Mouse (Mus musculus) MEL (cell line): ENCODE data around the gene Heg1. TPM values are rescaled to one million over a fixed set of nuclear protein-coding genes. Genes with fewer than 3 reads are reported as not detected.
A peak's percentile ranks its signal among the peaks of the same experiment; 100 is the strongest.

Experiments
- DNase-seq: peaks from one replicate; pipeline ENCODE4 v3.0.0; 2011; ENCODE audit warnings: low read depth, low spot score
- H3K27ac ChIP-seq: 2 replicates; pipeline ENCODE4 v1.5.1; 2012; ENCODE audit warnings: low read depth, mild to moderate bottlenecking, control low read depth, low read length, moderate library complexity; ENCODE audit not compliant: control insufficient read depth
- H3K27me3 ChIP-seq, 2 experiments: fragments of 150-350 bp in 1 of 2; sonication (generic) in 1 of 2; 2 replicates each; pipeline ENCODE4 v1.6.1; 2012; ENCODE audit warnings: low read length in 2 of 2, mild to moderate bottlenecking in 2 of 2, improper control_type of control experiment in 1 of 2, moderate library complexity in 1 of 2; ENCODE audit not compliant: insufficient read depth in 2 of 2, control insufficient read depth in 1 of 2
- H3K36me3 ChIP-seq, 2 experiments: 2 replicates each; pipeline ENCODE4 v1.6.1; 2012 to 2014; ENCODE audit warnings: low read length in 2 of 2, improper control_type of control experiment in 1 of 2, inconsistent platforms in 1 of 2, mild to moderate bottlenecking in 1 of 2; ENCODE audit not compliant: insufficient read depth in 2 of 2, control insufficient read depth in 1 of 2
- H3K4me1 ChIP-seq, 2 experiments: fragments of 150-350 bp in 1 of 2; sonication (generic) in 1 of 2; 2 replicates each; pipeline ENCODE4 v1.6.1; 2012; ENCODE audit warnings: low read length in 2 of 2, improper control_type of control experiment in 1 of 2, mild to moderate bottlenecking in 1 of 2; ENCODE audit not compliant: insufficient read depth in 2 of 2, control insufficient read depth in 1 of 2
- H3K4me3 ChIP-seq, 2 experiments: fragments of 150-350 bp in 1 of 2; sonication (generic) in 1 of 2; 2 replicates each; pipeline ENCODE4 v1.5.1; 2012; ENCODE audit warnings: low read depth in 2 of 2, low read length in 2 of 2, mild to moderate bottlenecking in 2 of 2, moderate library complexity in 2 of 2, control low read depth in 1 of 2, improper control_type of control experiment in 1 of 2; ENCODE audit not compliant: control insufficient read depth in 1 of 2, insufficient read depth in 1 of 2
- H3K79me2 ChIP-seq: 2 replicates; pipeline ENCODE4 v1.6.1; 2012; ENCODE audit warnings: mild to moderate bottlenecking, low read length, moderate library complexity; ENCODE audit not compliant: control insufficient read depth, poor library complexity, insufficient read depth
- H3K9ac ChIP-seq: 2 replicates; pipeline ENCODE4 v1.6.1; 2012; ENCODE audit warnings: low read depth, mild to moderate bottlenecking, control low read depth, low read length, moderate library complexity; ENCODE audit not compliant: control insufficient read depth, poor library complexity, severe bottlenecking
- H3K9me3 ChIP-seq: fragments of 150-350 bp; sonication (generic); replicated peaks from 2 replicates; pipeline ENCODE4 v1.6.1; 2012; ENCODE audit warnings: mild to moderate bottlenecking, low read length, improper control_type of control experiment, moderate library complexity; ENCODE audit not compliant: insufficient read depth
- CTCF ChIP-seq, 3 experiments: IDR thresholded peaks in 2 of 3; conservative IDR thresholded peaks in 1 of 3; 2 replicates each; pipeline ENCODE4 v1.5.1; 2011 to 2012; ENCODE audit warnings: low read length in 3 of 3, low read depth in 2 of 3, mild to moderate bottlenecking in 2 of 3, improper control_type of control experiment in 1 of 3, inconsistent platforms in 1 of 3, mixed read lengths in 1 of 3, moderate library complexity in 1 of 3; ENCODE audit not compliant: control insufficient read depth in 1 of 3, insufficient read depth in 1 of 3, poor library complexity in 1 of 3, severe bottlenecking in 1 of 3
- E2F4 ChIP-seq: IDR thresholded peaks from 2 replicates; pipeline ENCODE4 v1.6.1; 2011; ENCODE audit warnings: low read depth, low read length, improper control_type of control experiment, borderline replicate concordance
- EP300 ChIP-seq, 2 experiments: IDR thresholded peaks; 2 replicates each; pipeline ENCODE4 v1.6.1; 2011; ENCODE audit warnings: improper control_type of control experiment in 2 of 2, low read length in 2 of 2, low read depth in 1 of 2, mild to moderate bottlenecking in 1 of 2
- GATA1 ChIP-seq: IDR thresholded peaks from 2 replicates; pipeline ENCODE4 v1.6.1; 2011; ENCODE audit warnings: low read depth, low read length, improper control_type of control experiment
- MAFK ChIP-seq: IDR thresholded peaks from 2 replicates; pipeline ENCODE4 v1.6.1; 2011; ENCODE audit warnings: low read depth, mild to moderate bottlenecking, low read length, improper control_type of control experiment, borderline replicate concordance
- MAZ ChIP-seq: IDR thresholded peaks from 2 replicates; pipeline ENCODE4 v1.6.1; 2012; ENCODE audit warnings: low read depth, mild to moderate bottlenecking, inconsistent platforms, low read length, improper control_type of control experiment
- MXI1 ChIP-seq: IDR thresholded peaks from 2 replicates; pipeline ENCODE4 v1.6.1; 2011; ENCODE audit warnings: mild to moderate bottlenecking, low read depth, low read length, improper control_type of control experiment
- MYC ChIP-seq: IDR thresholded peaks from 2 replicates; pipeline ENCODE4 v1.6.1; 2011; ENCODE audit warnings: low read depth, mild to moderate bottlenecking, low read length, improper control_type of control experiment, moderate library complexity
- RAD21 ChIP-seq: IDR thresholded peaks from 2 replicates; pipeline ENCODE4 v1.6.1; 2011; ENCODE audit warnings: mild to moderate bottlenecking, low read depth, low read length, improper control_type of control experiment
- RCOR1 ChIP-seq: IDR thresholded peaks from 2 replicates; pipeline ENCODE4 v1.6.1; 2012; ENCODE audit warnings: low read depth, mild to moderate bottlenecking, inconsistent platforms, low read length, improper control_type of control experiment
- SMC3 ChIP-seq: IDR thresholded peaks from 2 replicates; pipeline ENCODE4 v1.6.1; 2011; ENCODE audit warnings: low read depth, low read length, improper control_type of control experiment
- TCF12 ChIP-seq: IDR thresholded peaks from 2 replicates; pipeline ENCODE4 v1.6.1; 2014; ENCODE audit warnings: low read depth, mild to moderate bottlenecking, inconsistent platforms, low read length, improper control_type of control experiment, moderate library complexity
- ZC3H11A ChIP-seq: IDR thresholded peaks from 2 replicates; pipeline ENCODE4 v1.6.1; 2012; ENCODE audit warnings: low read depth, mild to moderate bottlenecking, inconsistent platforms, low read length, improper control_type of control experiment
- ZNF384 ChIP-seq: IDR thresholded peaks from 2 replicates; pipeline ENCODE4 v1.6.1; 2012; ENCODE audit warnings: low read depth, mild to moderate bottlenecking, inconsistent platforms, low read length, improper control_type of control experiment
- polyA plus RNA-seq, 2 experiments: library from polyadenylated mRNA; stranded (reverse) in 1 of 2; unstranded in 1 of 2; fragments of >175 nt in 1 of 2; fragments of >200 nt in 1 of 2; gene quantifications; 2 replicates each; pipeline versions ENCODE4 v1.2.1 to v1.2.4; 2012; ENCODE audit warnings: low replicate concordance in 2 of 2, low read depth in 1 of 2; ENCODE audit not compliant: insufficient read length in 2 of 2, insufficient read depth in 1 of 2, missing spikeins in 1 of 2
- total RNA-seq: library from RNA; depleted of rRNA; stranded (reverse); fragments of 300-350 nt; gene quantifications from 2 replicates; pipeline ENCODE4 v1.2.3, GENCODE M21; 2012

Heg1 gene
- total and polyA plus RNA-seq, 3 experiments, result 4.1 to 72.0 (median 6.9) TPM

- no peak for TF ChIP-seq GATA1
- TF ChIP-seq E2F4, result no peak
- TF ChIP-seq EP300 (IDR thresholded peaks at IDR 0.05; ENCODE audit: low read depth in 1 of 2, low read length in 2 of 2), result no peak
- TF ChIP-seq RCOR1, result no peak
- no peak for TF ChIP-seq ZC3H11A
- TF ChIP-seq MAFK, result no peak
- TF ChIP-seq ZNF384, result no peak
- no peak for TF ChIP-seq TCF12
- Histone ChIP-seq H3K4me3 (no peak overlapping the region), H3K4me1 (no peaks in the 10 kb centered on the region), H3K9me3 (no peaks in the 10 kb centered on the region), H3K79me2 (no peaks in the 10 kb centered on the region), H3K9ac (no peak overlapping the region), H3K36me3 (no peaks in the 10 kb centered on the region), H3K27me3 (no peaks in the 10 kb centered on the region), H3K27ac (no peak overlapping the region)
- no peak for DNase-seq
Observed at GRCm38 (mm10) chr16:33741795-33742194, 57.6 kb downstream of the Heg1 start.

- Histone ChIP-seq H3K27me3 (no peaks in the 10 kb centered on the region), H3K79me2 (no peaks in the 10 kb centered on the region), H3K9me3 (no peaks in the 10 kb centered on the region), H3K27ac (no peak overlapping the region), H3K4me3 (no peak overlapping the region), H3K4me1 (no peaks in the 10 kb centered on the region; a peak in 1 of 4 replicates), H3K9ac (no peak overlapping the region), H3K36me3 (peaks cover 0 to 2% of the 10 kb centered on the region in 2 experiments; a peak in 2 of 4 replicates)
- DNase-seq, result no peak
- TF ChIP-seq MXI1 (no peak), SMC3 (no peak), E2F4 (no peak), MYC (no peak)
Observed at GRCm38 (mm10) chr16:33742233-33742632, 58.1 kb downstream of the Heg1 start.

- Histone ChIP-seq H3K27ac (no peak overlapping the region), H3K4me1 (peaks cover 0 to 9% of the 10 kb centered on the region in 2 experiments; a peak in 2 of 4 replicates), H3K9ac (no peak overlapping the region), H3K36me3 (peaks cover 0 to 14% of the 10 kb centered on the region in 2 experiments; a peak in 2 of 4 replicates), H3K79me2 (no peaks in the 10 kb centered on the region), H3K9me3 (no peaks in the 10 kb centered on the region), H3K4me3 (no peak overlapping the region), H3K27me3 (no peaks in the 10 kb centered on the region)
- peak; percentile 68 for DNase-seq
- peak; percentile 73 for TF ChIP-seq RAD21
- peak; percentile 77 for TF ChIP-seq ZC3H11A
- TF ChIP-seq RCOR1, result no peak
- peak; percentile 19 to 73 (median 40); a peak in 4 of 6 replicates for TF ChIP-seq CTCF (IDR thresholded peaks at IDR 0.05 in 2 of 3, conservative IDR thresholded peaks at IDR 0.05 in 1 of 3; ENCODE audit: control insufficient read depth in 1 of 3, insufficient read depth in 1 of 3, low read depth in 2 of 3, low read length in 3 of 3, poor library complexity in 1 of 3, severe bottlenecking in 1 of 3)
- TF ChIP-seq SMC3, result peak; percentile 75
- 0 out of 2 replicates have a peak, but pooled peaks have one; percentile 77 for TF ChIP-seq MAZ
Observed at GRCm38 (mm10) chr16:33744622-33745419, 60.7 kb downstream of the Heg1 start.
